Mouse (Mus musculus): Measurements from ENCODE around the gene Chrd.

GRCm38 (mm10) chr16:20693111-20693701, 39.7 kb upstream of the Chrd start, which contains the start of gene Fam131a:
- TF ChIP-seq USF1 (IDR thresholded peaks at IDR 0.05; ENCODE audit: low read depth) = no peak
- no peak for TF ChIP-seq CTCF (IDR thresholded peaks at IDR 0.05; ENCODE audit: control insufficient read depth, insufficient read depth, insufficient read length)
- TF ChIP-seq MAX (IDR thresholded peaks at IDR 0.05) = no peak
- TF ChIP-seq CEBPB (IDR thresholded peaks at IDR 0.05; ENCODE audit: low read depth) = no peak
- no peak for TF ChIP-seq MYOD1 (IDR thresholded peaks at IDR 0.05; ENCODE audit: control insufficient read depth, insufficient read length, low read depth)
- no peak for TF ChIP-seq FOSL1 (IDR thresholded peaks at IDR 0.05; ENCODE audit: insufficient read depth, low read length, poor library complexity, severe bottlenecking)
- TF ChIP-seq MYOG (IDR thresholded peaks at IDR 0.05; ENCODE audit: control insufficient read depth, extremely low read depth, insufficient read length) = no peak
